Mouse (Mus musculus) T-cell, adult 2 months (primary cell): ENCODE results near the gene Add1.

Source experiments
- DNase-seq: peaks from one replicate; pipeline ENCODE4 v3.0.0; 2022; ENCODE audit warnings: low spot score

Gene Add1

DNA sequence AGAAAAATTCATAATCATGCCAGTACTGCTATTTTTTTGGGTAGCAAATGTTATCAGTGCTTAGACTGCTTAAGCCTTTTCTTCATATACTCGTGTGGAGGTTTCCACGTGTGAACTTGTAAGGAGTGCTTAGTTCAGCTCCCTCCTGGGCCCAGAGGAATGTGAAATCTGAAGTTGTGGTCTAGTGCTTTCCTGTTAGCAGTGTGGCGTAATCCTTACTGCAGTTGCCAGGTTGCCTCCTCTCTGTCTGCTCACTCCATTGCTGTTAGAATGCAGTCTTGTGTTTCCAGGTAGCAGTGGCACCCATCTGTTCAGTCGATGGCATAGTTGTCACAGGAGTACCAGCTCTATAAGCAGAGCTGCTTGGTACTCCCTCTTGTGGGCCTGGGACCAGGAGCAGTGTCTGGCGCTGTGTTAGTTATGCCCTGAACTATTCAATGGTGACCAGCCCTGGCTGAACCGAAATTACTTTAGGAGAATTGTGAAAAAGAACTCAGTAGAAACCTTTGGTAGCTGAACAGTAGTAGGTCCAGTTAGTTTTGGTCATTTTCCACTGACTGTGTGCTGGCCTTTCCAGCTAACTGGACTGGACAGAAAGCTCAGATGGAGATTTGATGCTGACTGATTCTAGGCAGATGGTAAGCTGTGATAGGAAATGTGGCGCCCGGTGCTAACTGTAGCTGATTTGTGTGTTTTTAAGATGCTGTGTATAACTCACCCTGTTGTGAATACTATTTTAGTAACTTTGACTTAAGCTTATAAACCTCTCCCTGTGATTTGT, 33.8 kb downstream of the Add1 start:
- DNase-seq: no peak

DNA sequence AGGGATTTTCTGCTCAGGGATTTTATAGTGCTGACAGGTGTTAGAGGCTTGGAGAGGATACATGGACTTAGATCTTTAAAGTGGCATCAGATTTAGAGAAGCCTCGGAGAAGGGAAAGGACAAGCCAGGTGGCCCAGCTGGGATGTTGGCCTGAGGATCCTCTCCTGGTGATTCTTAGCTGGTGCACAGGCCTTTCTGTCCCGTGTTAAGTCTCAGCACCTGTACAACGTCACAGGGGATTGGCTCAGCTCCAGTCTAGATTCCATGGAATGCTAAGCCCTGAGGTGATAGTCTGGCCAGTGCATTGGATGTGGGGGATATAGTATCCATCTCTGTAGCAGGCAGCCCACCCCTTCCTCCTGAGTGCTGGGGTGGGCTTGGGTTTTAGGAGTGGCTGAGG, 34.8 kb downstream of the Add1 start:
- no peak for DNase-seq

DNA sequence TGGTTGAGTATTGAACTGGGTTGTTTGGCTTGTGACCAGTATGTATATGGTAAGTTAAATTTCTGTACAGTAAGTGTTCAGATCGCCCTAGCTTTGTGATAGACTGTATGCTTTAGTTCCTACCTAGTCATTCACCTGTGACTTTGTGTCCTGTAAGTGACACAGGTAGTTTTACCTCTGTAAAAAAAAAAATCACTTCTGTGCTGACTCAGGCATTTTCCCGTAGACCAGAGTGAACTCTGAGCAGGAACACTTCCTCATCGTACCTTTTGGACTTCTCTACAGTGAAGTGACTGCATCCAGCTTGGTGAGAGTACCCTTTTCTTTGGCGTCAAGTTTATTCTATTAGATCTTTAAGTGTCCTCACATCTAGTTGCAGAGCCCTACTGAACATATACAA, 36.5 kb downstream of the Add1 start:
- DNase-seq: no peak

DNA sequence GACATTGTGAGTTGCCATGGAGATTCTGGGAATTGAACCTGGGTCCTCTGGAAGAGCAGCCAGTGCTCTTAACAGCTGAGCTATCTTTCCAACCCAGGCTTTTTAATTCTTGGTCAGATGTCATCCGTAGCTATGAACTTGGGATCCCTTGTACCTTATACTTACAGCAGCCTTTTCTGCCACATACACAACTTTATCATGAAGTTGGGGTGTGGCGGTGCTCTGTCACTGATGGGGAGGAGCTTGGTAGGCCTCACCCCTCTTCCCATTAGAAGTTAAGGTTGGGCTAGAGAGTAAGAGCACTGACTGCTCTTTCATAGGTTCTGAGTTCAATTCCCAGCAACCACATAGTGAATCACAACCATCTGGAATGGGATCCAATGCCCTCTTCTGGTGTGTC, 59.5 kb downstream of the Add1 start:
- no peak for DNase-seq

DNA sequence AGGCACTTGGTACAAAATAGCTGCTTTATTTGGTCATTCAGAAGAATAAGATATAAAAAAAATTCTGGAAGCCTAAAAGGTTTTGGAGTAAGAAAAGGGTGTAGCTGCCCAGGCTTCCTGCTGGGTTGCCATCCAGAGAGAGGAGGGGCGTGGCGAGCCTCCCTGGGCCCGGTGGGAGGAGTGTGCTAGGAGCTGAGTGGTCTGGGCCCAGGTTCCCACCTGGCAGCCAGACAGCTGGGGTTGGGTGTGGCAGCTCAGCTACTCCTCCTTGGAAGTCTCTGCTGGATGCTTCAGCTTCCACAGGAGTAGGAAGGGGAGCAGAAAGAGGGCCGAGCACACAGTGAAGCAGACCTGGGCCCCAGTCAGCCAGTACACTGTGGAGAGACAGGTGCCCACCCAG, 60.2 kb downstream of the Add1 start:
- no peak for DNase-seq

DNA sequence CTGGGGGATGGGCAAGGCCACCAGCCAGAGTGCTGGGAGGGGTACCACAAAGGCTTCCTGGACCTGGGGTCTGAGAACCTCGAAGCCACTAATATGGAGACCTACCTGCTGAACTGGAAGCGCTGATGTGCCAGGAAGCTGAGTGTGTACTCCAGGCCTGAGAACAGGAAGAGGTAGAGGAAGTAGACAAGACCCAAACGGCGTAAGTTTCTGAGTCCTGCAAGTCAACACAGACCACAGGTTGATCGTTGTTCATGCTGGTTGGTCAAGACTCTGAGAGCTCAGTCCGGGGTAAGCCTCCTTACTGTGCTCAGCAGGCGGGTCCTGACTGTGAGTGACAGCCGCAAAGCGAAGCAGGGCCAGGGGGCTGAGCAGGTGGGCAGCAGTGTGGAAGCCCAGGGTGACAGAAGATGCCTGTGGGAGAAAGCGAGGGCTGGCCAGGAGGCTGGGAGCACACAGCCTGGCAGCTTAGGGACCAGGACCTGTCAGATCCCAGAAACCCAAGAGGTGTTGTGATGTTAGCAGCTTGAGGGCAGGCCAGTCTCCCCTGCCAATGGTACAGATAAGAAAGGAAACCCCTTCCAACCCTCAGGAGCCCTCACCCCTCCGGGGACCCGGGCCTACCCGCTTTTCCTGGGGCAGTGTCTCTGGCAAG, 61.4 kb downstream of the Add1 start:
- peak; percentile 19 for DNase-seq

DNA sequence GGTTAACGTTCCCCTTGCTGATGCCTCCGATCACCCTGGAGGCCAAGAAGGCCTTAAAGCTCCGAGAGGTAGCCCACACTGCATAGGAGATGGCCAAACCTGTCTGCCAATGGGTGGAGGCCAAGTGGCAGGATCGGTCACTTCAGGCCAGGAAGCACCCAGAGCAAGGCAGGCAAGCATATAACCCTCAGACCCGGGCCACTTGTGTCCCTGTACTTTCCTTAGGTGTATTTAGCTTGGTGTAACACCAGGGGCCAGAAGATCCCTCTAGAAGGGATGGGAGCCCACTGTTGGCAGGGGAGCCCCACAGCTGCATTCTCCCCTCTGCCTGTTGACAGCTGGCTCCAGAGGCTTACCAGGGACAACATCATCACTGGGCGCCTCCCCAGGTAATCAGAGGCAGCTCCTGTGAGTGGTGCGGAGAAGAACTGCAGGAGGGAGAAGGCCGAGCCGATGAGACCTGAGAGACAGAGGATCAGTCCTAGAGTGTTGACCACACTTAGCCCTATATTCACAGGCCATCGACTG, 62.3 kb downstream of the Add1 start:
- no peak for DNase-seq

DNA sequence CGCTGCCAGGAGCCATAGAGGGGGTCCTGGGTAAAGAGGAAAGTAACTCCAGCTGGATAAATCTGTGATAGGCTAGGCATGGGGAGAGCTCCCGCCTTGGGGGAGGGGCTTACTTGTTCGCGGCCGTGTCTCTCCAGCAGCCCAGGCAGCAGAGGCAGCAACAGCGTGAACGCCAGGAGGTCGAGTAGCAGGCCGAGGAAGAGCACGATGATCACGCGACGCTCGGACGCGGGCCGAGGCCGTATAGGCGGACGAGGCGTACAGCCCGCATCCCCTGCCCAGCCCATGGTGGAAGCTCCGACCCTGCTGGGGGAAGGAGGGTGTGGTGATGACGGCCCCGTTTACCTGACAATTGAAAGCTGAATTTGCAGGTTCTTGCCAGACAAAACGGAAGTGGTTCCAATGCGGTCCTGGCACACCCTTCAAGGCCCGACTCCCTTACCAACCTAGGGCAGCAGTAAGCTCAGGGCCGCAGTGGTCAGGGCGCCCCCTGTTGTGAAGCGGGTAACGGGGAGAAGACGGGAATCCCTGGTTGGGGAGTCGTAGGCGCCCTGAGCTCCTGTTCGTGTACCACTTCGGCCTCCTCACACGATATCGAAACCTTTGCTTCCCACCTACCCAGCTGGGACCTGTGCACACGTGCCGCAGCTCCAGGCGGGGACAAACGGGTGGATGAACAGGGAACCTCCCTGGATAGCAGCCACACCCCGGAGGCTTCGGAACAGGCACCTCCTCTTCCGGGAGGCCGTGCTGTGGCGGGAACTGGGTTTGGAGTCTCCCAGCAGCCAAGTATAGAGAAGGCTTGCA, 63.2 kb downstream of the Add1 start, which contains the start of gene Mfsd10:
Mfsd10 (minus strand) TSS at position 732 of the 807 bp plus-strand sequence.
- peak; percentile 73 for DNase-seq

DNA sequence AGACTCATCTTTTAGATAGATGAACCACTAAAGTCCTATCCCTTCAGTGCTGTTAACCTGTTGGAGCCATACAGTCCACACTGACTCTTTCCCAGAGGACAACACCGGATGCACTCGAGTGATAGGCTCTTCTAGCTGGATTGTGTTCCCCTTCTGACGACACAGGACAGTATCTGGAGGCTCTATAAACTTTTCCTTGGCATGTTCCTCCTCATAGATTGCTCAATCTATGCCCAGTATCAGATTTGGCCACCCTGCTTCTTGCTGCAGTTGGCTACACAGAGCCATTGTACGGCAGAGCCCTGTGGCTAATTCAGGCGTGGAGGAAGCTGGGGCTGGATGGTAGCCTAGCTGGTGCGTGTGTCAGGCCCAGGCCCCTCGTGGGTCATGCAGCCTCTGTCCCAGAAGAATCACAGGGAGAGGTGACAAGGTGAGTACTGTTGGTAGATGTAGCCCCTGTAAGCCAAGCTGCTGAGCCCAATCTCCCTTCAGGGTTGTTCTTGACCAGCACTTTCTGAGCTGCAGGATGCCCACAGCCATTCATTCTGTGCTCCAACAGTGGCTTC, 64.2 kb downstream of the Add1 start:
- DNase-seq: no peak

DNA sequence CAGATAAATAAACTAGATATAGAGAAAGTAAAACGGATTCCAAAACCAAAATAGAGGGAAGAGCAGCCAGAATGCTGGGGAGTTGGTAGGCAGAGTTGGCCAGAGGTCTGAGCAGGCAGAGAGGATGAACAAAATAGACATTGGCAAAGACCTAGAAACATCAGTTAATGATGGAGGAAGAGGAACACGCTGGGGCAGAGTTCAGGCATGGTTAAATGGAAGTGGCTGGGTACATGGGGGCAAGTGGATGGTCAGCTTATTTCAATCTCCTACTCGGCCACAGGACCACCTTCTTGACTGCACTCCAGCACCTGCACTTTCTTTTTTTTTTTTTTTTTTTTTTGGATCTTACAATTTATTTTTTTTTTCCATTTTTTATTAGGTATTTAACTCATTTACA, 68.5 kb downstream of the Add1 start:
- DNase-seq: no peak

DNA sequence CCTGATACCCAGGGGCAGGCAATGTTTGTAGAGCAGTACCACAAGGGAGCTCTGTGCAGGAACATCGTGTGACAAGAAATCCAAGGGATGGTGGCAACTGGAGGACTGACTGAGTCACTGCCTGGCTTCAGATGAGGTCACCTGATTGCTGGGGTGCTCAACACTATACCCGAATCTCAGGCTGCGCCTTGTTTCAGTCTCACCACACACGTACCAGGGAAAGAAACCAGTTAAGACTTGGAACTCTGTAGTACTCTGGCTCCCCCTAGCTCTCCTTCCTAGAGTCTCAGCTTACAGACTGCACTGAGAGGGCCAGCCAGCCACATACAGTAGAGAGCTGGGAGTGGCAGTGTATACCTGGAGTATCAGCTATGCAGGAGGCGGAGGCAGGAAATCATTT, 69.5 kb downstream of the Add1 start:
- peak; percentile 46 for DNase-seq

DNA sequence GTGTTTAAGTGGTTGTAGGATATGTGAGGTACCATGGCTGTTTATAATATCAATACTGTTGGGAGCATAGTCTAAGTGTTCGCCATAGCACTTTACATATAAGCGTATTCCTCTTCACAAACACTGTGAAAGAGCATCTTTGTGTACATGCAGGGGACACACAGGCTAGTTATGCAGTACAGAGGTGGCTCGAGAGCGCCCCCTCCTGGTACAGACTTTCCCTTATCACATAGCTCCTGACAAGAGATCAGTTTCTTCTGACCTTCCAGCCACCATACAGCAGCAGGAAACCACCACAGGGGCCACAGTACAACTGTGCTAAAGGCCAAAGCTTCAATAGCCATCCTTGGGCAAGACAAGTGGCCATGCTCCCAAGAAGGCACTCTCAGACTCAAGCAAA, 74.1 kb downstream of the Add1 start:
- peak; percentile 75 for DNase-seq

DNA sequence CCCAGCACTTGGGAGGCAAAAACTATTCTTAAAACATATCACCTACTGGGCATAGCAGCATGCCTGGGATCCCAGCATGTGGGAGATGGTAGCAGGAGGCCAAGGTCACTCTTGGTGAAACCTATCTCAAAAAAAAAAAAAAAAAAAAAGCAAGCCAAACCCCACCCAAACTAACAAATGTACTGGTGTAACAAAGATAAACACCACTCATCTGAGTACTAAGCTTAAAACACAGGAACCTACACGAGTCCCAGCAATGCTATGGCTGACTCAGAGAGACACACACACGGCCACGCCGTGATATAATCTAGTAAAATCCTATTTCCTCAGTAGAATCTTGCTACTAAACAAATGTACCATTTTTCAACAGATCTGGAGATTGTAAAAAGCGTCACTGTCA, 79.5 kb downstream of the Add1 start:
- no peak for DNase-seq

DNA sequence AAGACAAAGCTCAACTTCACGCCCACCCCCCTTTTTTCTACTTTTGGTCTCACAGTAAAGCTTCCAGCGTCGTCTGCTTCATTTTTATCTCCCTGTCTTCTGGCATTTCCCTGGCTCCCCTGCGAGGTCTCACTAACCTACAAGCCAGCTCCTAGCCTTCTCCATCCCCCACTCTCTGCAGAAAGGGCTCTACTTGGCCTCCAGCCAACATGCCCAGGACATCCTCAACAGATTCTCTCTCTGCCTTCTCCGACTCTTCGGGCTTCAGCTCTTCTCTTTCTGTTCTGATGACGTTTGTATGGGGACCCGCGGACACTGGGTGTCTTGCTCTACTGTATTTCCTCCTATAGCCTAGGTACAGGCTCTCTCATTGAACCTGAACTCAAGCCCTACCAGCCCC, 81.4 kb downstream of the Add1 start:
- DNase-seq: no peak

DNA sequence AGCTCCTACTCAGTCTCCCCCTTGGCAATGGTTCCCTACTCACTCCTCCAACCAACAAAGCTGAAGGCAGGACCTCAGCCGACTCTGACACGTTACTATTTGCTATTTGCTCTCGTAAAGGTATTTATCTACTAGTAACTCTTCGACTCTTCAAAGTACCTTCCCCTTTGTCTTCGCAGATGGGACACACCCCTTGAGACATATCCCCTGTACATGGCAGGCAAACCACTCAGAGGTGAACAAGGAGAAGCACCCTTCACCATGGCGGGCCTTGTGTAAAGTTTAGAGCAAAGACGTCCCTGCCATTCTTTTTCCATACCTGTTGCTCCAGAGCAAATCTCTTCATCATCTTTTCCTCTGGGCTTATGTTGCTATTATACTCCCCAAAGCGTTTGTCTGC, 84.1 kb downstream of the Add1 start:
- no peak for DNase-seq

DNA sequence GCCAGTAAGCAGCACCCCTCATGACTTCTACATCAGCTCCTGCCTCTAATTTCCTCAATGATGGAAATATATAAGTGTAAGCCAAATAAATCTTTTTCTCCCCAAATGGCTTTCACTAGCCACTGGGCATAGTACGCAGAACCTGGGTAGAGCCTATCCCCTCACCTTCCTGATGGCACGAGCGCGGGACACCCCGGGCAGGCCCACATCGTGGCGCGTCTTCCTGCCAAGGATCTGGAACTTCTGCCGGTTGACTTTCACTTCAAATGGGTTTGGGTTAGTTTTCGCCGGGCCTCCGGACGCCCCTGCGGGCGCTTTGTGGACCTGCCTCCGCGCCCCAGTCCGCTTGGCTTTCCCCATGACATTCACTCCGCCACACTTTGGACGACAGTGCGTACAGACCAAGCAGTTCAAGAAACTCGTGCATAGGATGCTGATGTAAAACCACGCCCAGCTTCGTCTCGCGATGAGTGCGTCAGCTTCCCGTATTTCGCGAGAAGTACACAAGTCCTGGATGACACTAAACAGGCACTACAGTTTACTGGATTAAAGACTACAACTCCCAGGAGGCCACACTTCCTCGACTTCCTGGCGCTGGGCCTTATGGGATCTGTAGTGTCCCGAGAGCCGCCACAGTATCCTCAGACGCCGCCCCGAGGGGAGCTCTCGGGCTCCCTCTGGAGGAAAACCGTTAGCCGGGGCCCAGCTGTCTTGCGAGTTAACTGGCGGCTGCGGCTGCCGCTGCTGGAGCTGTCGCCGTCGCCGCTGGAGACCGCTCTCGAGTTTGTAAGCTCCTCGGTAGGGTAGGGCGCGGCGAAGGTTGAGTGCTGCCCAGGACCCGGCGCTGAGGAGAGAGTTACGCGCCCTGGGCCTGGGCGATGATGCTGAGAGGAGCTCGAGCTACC, 86.5 kb downstream of the Add1 start, which contains the start of the genes Nop14 and Grk4:
Nop14 (minus strand) TSS at position 463 of the 905 bp plus-strand sequence.
Grk4 (plus strand) TSS at position 694 of the 905 bp plus-strand sequence.
- peak; percentile 99 for DNase-seq

DNA sequence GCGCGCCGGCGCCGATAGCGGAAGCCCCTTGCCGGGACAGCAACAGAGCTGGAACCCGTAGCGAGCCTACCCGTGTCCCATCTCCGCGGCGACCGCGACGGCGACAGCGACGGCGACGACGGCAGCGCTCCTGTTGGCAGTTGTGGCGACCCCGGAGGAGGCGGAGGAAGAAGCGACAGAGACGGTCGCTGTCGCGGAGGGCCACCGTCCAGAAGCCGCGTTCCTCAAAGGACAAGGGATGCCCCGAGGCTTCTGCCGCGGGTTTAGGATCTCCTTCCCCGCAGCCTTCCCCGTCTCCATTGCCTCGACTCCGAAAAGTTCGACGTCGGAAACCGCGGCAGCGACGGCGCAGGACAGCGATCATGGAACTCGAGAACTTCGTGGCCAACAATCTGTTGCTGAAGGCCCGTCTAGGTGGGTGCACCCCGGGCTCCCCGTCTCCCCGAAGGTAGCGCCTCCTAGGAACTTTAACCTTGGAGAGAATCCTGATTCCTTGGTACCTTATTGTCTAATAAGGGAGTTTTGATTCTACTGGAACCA, 87.2 kb downstream of the Add1 start:
- no peak for DNase-seq

DNA sequence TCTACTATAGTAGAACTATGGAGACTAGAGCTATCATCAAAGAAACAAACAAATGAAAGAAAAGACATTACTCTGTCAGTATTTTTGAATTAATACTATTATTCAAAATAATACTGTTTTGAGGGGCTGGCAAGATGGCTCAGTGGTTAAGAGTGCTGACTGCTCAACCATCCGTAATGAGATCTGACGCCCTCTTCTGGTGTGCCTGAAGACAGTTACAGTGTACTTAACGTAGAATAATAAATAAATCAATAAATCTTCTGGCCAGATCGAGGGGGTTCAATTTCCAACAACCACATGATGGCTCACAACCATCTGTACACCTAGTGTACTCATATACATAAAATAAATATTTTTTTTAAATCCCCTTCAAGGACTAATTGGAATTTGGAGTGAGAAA, 88.4 kb downstream of the Add1 start:
- DNase-seq: no peak

DNA sequence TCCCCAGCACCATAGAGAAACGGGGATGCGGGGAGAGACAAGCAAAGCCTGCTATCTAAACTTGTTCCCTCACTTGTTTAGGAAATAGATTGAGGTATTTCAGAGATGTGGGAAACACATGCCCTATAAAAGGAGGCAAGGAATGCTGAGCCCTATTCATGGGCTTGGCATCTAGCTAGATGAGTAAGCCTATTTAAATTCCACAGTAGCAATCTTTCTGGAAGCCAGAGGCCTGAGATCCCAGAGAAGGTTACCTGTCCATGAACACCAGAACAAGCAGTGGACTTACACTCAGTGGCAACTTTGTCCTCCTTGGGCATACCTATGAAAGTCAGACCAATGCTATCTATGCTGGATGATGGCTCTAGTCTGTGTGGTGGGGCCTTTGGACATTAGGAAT, 89.8 kb downstream of the Add1 start:
- DNase-seq: no peak

DNA sequence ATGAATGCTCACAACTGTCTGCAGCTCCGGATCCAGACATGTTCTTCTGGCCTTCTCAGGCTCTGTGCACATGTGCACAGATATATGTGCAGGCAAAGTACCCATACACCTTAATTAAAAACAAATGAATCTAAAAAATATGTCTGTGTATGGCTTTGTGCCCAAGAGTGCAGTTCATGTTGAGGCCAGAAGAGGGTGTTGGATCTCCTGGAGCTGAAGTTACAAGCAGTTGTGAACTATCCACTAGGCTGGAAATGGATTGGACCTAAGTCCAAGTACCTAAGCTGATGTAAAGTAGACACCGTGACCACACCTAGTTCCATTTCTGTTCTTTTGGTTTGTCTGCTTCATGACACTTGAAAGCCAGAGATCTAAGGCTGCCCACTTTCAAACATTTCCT, 96.0 kb downstream of the Add1 start:
- DNase-seq: no peak

DNA sequence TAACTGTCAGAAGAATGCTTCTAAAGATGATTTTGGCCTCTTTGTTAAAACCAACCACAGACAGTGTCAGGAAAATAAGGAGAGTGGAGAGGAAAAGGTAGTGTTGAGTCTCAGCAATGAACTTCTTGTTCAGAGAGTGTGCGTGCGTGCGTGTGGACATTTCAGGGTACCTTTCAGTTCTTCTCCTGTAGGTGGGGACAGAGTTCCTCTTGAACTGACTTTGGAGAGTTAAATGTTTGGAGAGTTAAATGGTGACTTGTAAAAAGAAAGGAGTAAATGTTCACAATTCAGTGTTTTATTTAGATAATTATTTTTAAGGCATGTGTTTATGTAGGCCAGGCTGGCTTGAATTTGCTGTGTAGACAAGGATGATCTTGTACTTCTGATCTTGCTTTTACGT, 96.8 kb downstream of the Add1 start:
- no peak for DNase-seq
